Mouse (Mus musculus): ENCODE results near the gene BC004004.

- TF ChIP-seq POLR2A (IDR thresholded peaks at IDR 0.05; ENCODE audit: borderline replicate concordance, insufficient read depth, low read length) = no peak
- no peak for TF ChIP-seq CTCF (IDR thresholded peaks at IDR 0.05; ENCODE audit: borderline replicate concordance, insufficient read depth, low read depth, low read length)
Measured at GRCm38 (mm10) chr17:29301421-29301820, 32.8 kb downstream of the BC004004 start.

Measured in cerebellum, adult 2 months (tissue).